Mouse (Mus musculus): ENCODE measurements around the gene Bbs9.

GRCm38 (mm10) chr9:22811931-22812330 is 336.4 kb downstream of the Bbs9 start:
- TF ChIP-seq TAL1 (IDR thresholded peaks at IDR 0.05; ENCODE audit: low read length) (no peak), GATA1 (IDR thresholded peaks at IDR 0.05; ENCODE audit: low read length) (no peak)

Data from erythroblast, embryonic 14.5 days (primary cell).